Mouse (Mus musculus) right cerebral cortex, adult 18-20 months (tissue): Measurements from ENCODE around the gene Olfr1477.
"Not testable (repeated sequence)": the region's sequence is repeated elsewhere in the genome, so short reads cannot be mapped to it uniquely, and the experiment has no call there.

ENCODE experiments used
- DNase-seq: peaks from one replicate; pipeline ENCODE4 v3.0.0; 2022; ENCODE audit warnings: mixed read lengths

The Olfr1477 gene

GRCm38 (mm10) chr19:13500246-13500645 lies at the start of gene Olfr1477:
Gene Olfr1477 (plus strand): TSS chr19:13500546.
- DNase-seq = no peak

- DNase-seq = no peak
Measured at GRCm38 (mm10) chr19:13455986-13456385, 44.4 kb upstream of the Olfr1477 start, which contains the start of gene Olfr1472. Gene Olfr1472 (minus strand): TSS chr19:13456086.

GRCm38 (mm10) chr19:13469265-13469664 lies 31.1 kb upstream of the Olfr1477 start, which contains the start of gene Olfr1474:
Gene Olfr1474 (plus strand): TSS chr19:13469565.
- DNase-seq = not testable (repeated sequence)

DNA sequence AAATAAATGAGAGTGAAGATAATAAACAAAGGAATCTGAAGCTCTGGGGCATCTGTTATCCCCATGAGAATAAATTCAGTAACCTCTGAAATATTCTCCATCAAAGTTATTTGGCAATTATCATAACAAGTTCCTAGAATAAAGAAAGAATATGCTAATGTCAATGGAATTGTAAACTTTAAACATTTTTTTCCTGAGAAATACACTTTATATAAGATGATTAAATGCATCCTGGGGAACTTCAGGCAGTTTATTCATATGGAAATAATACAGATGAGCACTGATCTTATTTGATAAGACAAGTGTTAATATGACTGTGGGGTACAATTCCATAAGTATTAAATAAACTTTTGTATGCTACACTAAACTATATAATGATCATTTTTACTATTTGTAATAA lies 20.2 kb upstream of the Olfr1477 start, which contains the start of gene Olfr1475:
TSS of gene Olfr1475 (minus strand) at position 101 of the 400 bp plus-strand sequence.
- no peak for DNase-seq

- DNase-seq = no peak
Measured at GRCm38 (mm10) chr19:13527613-13528012, 27.3 kb downstream of the Olfr1477 start, which contains the start of gene Olfr1480. Gene Olfr1480 (plus strand): TSS chr19:13527913.
